Mouse (Mus musculus) limb, embryonic 14.5 days (tissue): ENCODE measurements around the gene Ccnc. TPM values are rescaled to one million over a fixed set of nuclear protein-coding genes. Genes with fewer than 3 reads are reported as not detected.
"Not testable (repeated sequence)": the region's sequence is repeated elsewhere in the genome, so short reads cannot be mapped to it uniquely, and the experiment has no call there.

ENCODE experiments used
- ATAC-seq: fragments of 200-750 bp; cut with Nextera tagmentation; 2 replicates; pipeline ENCODE4 v1.8.0; 2017; ENCODE audit warnings: low read depth, moderate number of reproducible peaks, moderate TSS enrichment; ENCODE audit not compliant: low FRiP score
- DNase-seq: peaks from one replicate; pipeline ENCODE4 v3.0.0-alpha.2; 2015; ENCODE audit warnings: low spot score
- H3K27ac ChIP-seq: fragments of 300-500 bp; sonication (generic); replicated peaks from 2 replicates; pipeline ENCODE4 v1.5.1; 2014; ENCODE audit warnings: low read depth, mild to moderate bottlenecking, low read length, moderate library complexity, mixed read lengths
- H3K27me3 ChIP-seq: fragments of 300-500 bp; sonication (generic); 2 replicates; pipeline ENCODE4 v1.6.1; 2014; ENCODE audit warnings: low read length, mixed read lengths; ENCODE audit not compliant: control insufficient read depth, insufficient read depth
- H3K36me3 ChIP-seq: fragments of 300-500 bp; sonication (generic); 2 replicates; pipeline ENCODE4 v1.6.1; 2014; ENCODE audit warnings: mild to moderate bottlenecking, low read length, moderate library complexity, mixed read lengths; ENCODE audit not compliant: control insufficient read depth, insufficient read depth
- H3K4me1 ChIP-seq: fragments of 300-500 bp; sonication (generic); 2 replicates; pipeline ENCODE4 v1.6.1; 2014; ENCODE audit warnings: antibody characterized with exemption, low read length, mixed read lengths; ENCODE audit not compliant: control insufficient read depth, insufficient read depth
- H3K4me2 ChIP-seq: fragments of 300-500 bp; sonication (generic); replicated peaks from 2 replicates; pipeline ENCODE4 v1.6.1; 2014; ENCODE audit warnings: low read depth, mild to moderate bottlenecking, low read length, moderate library complexity; ENCODE audit not compliant: severe bottlenecking
- H3K4me3 ChIP-seq: fragments of 300-500 bp; sonication (generic); replicated peaks from 2 replicates; pipeline ENCODE4 v1.5.1; 2014; ENCODE audit warnings: low read length
- H3K9ac ChIP-seq: fragments of 300-500 bp; sonication (generic); 2 replicates; pipeline ENCODE4 v1.6.1; 2014; ENCODE audit warnings: mild to moderate bottlenecking, low read depth, low read length, moderate library complexity; ENCODE audit not compliant: severe bottlenecking
- H3K9me3 ChIP-seq: fragments of 300-500 bp; sonication (generic); 2 replicates; pipeline ENCODE4 v1.6.1; 2016; ENCODE audit warnings: low read length; ENCODE audit not compliant: control insufficient read depth
- POLR2A ChIP-seq: fragments of 200-500 bp; IDR thresholded peaks from 2 replicates; pipeline ENCODE4 v1.8.0; 2012; ENCODE audit warnings: inconsistent platforms, mild to moderate bottlenecking, moderate library complexity, borderline replicate concordance; ENCODE audit not compliant: insufficient read depth, insufficient read length; ENCODE audit errors: extremely low read depth
- WGBS: fragments of 180-500 bp; shearing (Covaris S2); extraction: QIAGEN DNeasy Blood & Tissue Kit; methylation state at CpG from one replicate; pipeline ENCODE4 v1.1.7; 2014; 5-methylcytosine and 5-hydroxymethylcytosine counted together
- polyA plus RNA-seq, 2 experiments: library from polyadenylated mRNA; depleted of rRNA in 1 of 2; stranded (reverse) in 1 of 2; unstranded in 1 of 2; fragments of >200 nt; fragmentation: Nextera tagmentation in 1 of 2; extraction: Ambion mirVana in 1 of 2; gene quantifications; 2 replicates each; pipeline versions ENCODE4 v1.2.1 to v1.2.3; 2012 to 2014

The Ccnc gene
- polyA plus RNA-seq, 2 experiments: 17.1 to 34.7 TPM

GRCm38 (mm10) chr4:21739169-21739568 is 11.7 kb downstream of the Ccnc start:
- Histone ChIP-seq H3K27ac (no peak overlapping the region), H3K4me3 (no peak overlapping the region), H3K9ac (no peak overlapping the region), H3K27me3 (no peaks in the 10 kb centered on the region), H3K9me3 (no peaks in the 10 kb centered on the region), H3K4me2 (no peak overlapping the region), H3K4me1 (no peaks in the 10 kb centered on the region), H3K36me3 (peaks cover 26% of the 10 kb centered on the region)
- 93% methylated on average over 4 of the region's 4 CpGs for WGBS
- ATAC-seq: no peak
- no peak for TF ChIP-seq POLR2A
- no peak for DNase-seq

GRCm38 (mm10) chr4:21744142-21744541 is 16.6 kb downstream of the Ccnc start:
- 94% methylated on average over 8 of the region's 8 CpGs for WGBS
- peaks cover 13% of the 10 kb centered on the region for H3K36me3 ChIP-seq
- not testable (repeated sequence) for H3K27ac ChIP-seq, H3K27me3 ChIP-seq, H3K4me1 ChIP-seq, ATAC-seq, DNase-seq, H3K4me3 ChIP-seq, H3K9me3 ChIP-seq, H3K9ac ChIP-seq, H3K4me2 ChIP-seq

- ATAC-seq: no peak
- H3K4me3 ChIP-seq: no peak overlapping the region
- no peak for DNase-seq
Observed at GRCm38 (mm10) chr4:21745723-21746122, 18.2 kb downstream of the Ccnc start.

GRCm38 (mm10) chr4:21755123-21755789 is 27.8 kb downstream of the Ccnc start:
- Histone ChIP-seq H3K4me3 (no peak overlapping the region), H3K36me3 (0 out of 2 replicates have a peak, but pooled peaks cover 11% of the 10 kb centered on the region), H3K27ac (no peak overlapping the region), H3K9ac (no peak overlapping the region), H3K4me2 (no peak overlapping the region), H3K4me1 (no peaks in the 10 kb centered on the region), H3K27me3 (no peaks in the 10 kb centered on the region), H3K9me3 (no peaks in the 10 kb centered on the region; the same call in 1 of the 2 replicates)
- ATAC-seq (no peak), DNase-seq (no peak)
- WGBS: 76% methylated on average over 4 of the region's 4 CpGs
- no peak for TF ChIP-seq POLR2A

More at GRCm38 (mm10) chr4:21745723-21746122, 18.2 kb downstream of the Ccnc start:
- no peak for TF ChIP-seq POLR2A
- Histone ChIP-seq H3K9me3 (no peaks in the 10 kb centered on the region), H3K36me3 (peaks cover 15% of the 10 kb centered on the region), H3K27me3 (no peaks in the 10 kb centered on the region), H3K27ac (no peak overlapping the region), H3K4me1 (no peaks in the 10 kb centered on the region), H3K9ac (no peak overlapping the region), H3K4me2 (no peak overlapping the region)
- 55% methylated on average over 5 of the region's 5 CpGs for WGBS

- Histone ChIP-seq H3K9ac (no peak overlapping the region), H3K4me2 (no peak overlapping the region), H3K4me3 (no peak overlapping the region), H3K9me3 (no peaks in the 10 kb centered on the region; the same call in 1 of the 2 replicates), H3K36me3 (0 out of 2 replicates have a peak, but pooled peaks cover 5% of the 10 kb centered on the region), H3K27me3 (no peaks in the 10 kb centered on the region), H3K27ac (no peak overlapping the region), H3K4me1 (no peaks in the 10 kb centered on the region)
- no peak for TF ChIP-seq POLR2A
- no peak for DNase-seq
- ATAC-seq: no peak
- WGBS: 66% methylated on average over 1 of the region's 1 CpGs
Observed at GRCm38 (mm10) chr4:21758860-21759259, 31.4 kb downstream of the Ccnc start.
